Mouse (Mus musculus): Measurements from ENCODE around the gene Usp47.

Gene Usp47

GRCm38 (mm10) chr7:112158942-112159341, 135.6 kb downstream of the Usp47 start, which contains the start of gene Dkk3:
Dkk3 (minus strand) TSS chr7:112159057.
- DNase-seq, result peak; percentile 77

GRCm38 (mm10) chr7:112159835-112160234, 136.5 kb downstream of the Usp47 start:
- DNase-seq, result no peak
